Mouse (Mus musculus): ENCODE measurements around the gene Vav2.

The Vav2 gene

GRCm38 (mm10) chr2:27411688-27412174 is 15.1 kb downstream of the Vav2 start:
- DNase-seq (ENCODE audit: low read depth in 1 of 2, low spot score in 2 of 2) = no peak

GRCm38 (mm10) chr2:27410518-27411140 is 16.2 kb downstream of the Vav2 start:
- DNase-seq (ENCODE audit: low read depth in 1 of 2, low spot score in 2 of 2) = no peak

GRCm38 (mm10) chr2:27408194-27408593 is 18.6 kb downstream of the Vav2 start:
- no peak for DNase-seq (ENCODE audit: low read depth in 1 of 2, low spot score in 2 of 2)

- no peak for DNase-seq (ENCODE audit: low read depth in 1 of 2, low spot score in 2 of 2)
Measured at GRCm38 (mm10) chr2:27406928-27407327, 19.9 kb downstream of the Vav2 start.

- DNase-seq (ENCODE audit: low read depth in 1 of 2, low spot score in 2 of 2) = no peak
Measured at GRCm38 (mm10) chr2:27405094-27405884, 21.5 kb downstream of the Vav2 start.

- DNase-seq (ENCODE audit: low read depth in 1 of 2, low spot score in 2 of 2) = no peak
Measured at GRCm38 (mm10) chr2:27404375-27405093, 22.3 kb downstream of the Vav2 start.

- DNase-seq (ENCODE audit: low read depth in 1 of 2, low spot score in 2 of 2) = no peak
Measured at GRCm38 (mm10) chr2:27401544-27401943, 25.3 kb downstream of the Vav2 start.

GRCm38 (mm10) chr2:27400083-27400482 is 26.8 kb downstream of the Vav2 start:
- DNase-seq (ENCODE audit: low read depth in 1 of 2, low spot score in 2 of 2) = no peak

- DNase-seq (ENCODE audit: low read depth in 1 of 2, low spot score in 2 of 2) = no peak
Measured at GRCm38 (mm10) chr2:27396656-27397440, 30.0 kb downstream of the Vav2 start.

GRCm38 (mm10) chr2:27394158-27394832 is 32.5 kb downstream of the Vav2 start:
- no peak for DNase-seq (ENCODE audit: low read depth in 1 of 2, low spot score in 2 of 2)

- no peak for DNase-seq (ENCODE audit: low read depth in 1 of 2, low spot score in 2 of 2)
Measured at GRCm38 (mm10) chr2:27392278-27392677, 34.6 kb downstream of the Vav2 start.

GRCm38 (mm10) chr2:27390775-27391174 is 36.1 kb downstream of the Vav2 start:
- DNase-seq (ENCODE audit: low read depth in 1 of 2, low spot score in 2 of 2) = no peak

- no peak for DNase-seq (ENCODE audit: low read depth in 1 of 2, low spot score in 2 of 2)
Measured at GRCm38 (mm10) chr2:27390325-27390724, 36.5 kb downstream of the Vav2 start.

GRCm38 (mm10) chr2:27389272-27390162 is 37.3 kb downstream of the Vav2 start:
- DNase-seq (ENCODE audit: low read depth in 1 of 2, low spot score in 2 of 2) = no peak

GRCm38 (mm10) chr2:27387209-27387608 is 39.6 kb downstream of the Vav2 start:
- no peak for DNase-seq (ENCODE audit: low read depth in 1 of 2, low spot score in 2 of 2)

- DNase-seq (ENCODE audit: low read depth in 1 of 2, low spot score in 2 of 2) = no peak
Measured at GRCm38 (mm10) chr2:27381698-27382097, 45.1 kb downstream of the Vav2 start.

GRCm38 (mm10) chr2:27381254-27381653 is 45.6 kb downstream of the Vav2 start:
- DNase-seq (ENCODE audit: low read depth in 1 of 2, low spot score in 2 of 2) = no peak

GRCm38 (mm10) chr2:27377876-27378275 is 49.0 kb downstream of the Vav2 start:
- DNase-seq (ENCODE audit: low read depth in 1 of 2, low spot score in 2 of 2) = no peak

- no peak for DNase-seq (ENCODE audit: low read depth in 1 of 2, low spot score in 2 of 2)
Measured at GRCm38 (mm10) chr2:27377164-27377563, 49.7 kb downstream of the Vav2 start.

GRCm38 (mm10) chr2:27375141-27375540 is 51.7 kb downstream of the Vav2 start:
- no peak for DNase-seq (ENCODE audit: low read depth in 1 of 2, low spot score in 2 of 2)
